Mouse (Mus musculus) kidney, embryonic 16.5 days (tissue): ENCODE measurements at regions not wholly inside any gene's neighbourhood (a gene's known extent, or its start where the extent isn't known, plus 50 kb on each side); places are given as distances from the start of the nearest gene placed in this dataset.
"Not testable (repeated sequence)": the region's sequence is repeated elsewhere in the genome, so short reads cannot be mapped to it uniquely, and the experiment has no call there.

Source experiments
- ATAC-seq: fragments of 200-750 bp; cut with Nextera tagmentation; 2 replicates; pipeline ENCODE4 v1.8.0; 2017; ENCODE audit warnings: moderate TSS enrichment; ENCODE audit not compliant: low FRiP score, low TSS enrichment
- H3K27ac ChIP-seq: fragments of 300-500 bp; sonication (generic); 2 replicates; pipeline ENCODE4 v1.5.1; 2014; ENCODE audit warnings: low read length
- H3K27me3 ChIP-seq: fragments of 300-500 bp; sonication (generic); 2 replicates; pipeline ENCODE4 v1.6.1; 2014; ENCODE audit warnings: low read length, control low read depth, mixed read lengths; ENCODE audit not compliant: insufficient read depth
- H3K36me3 ChIP-seq: fragments of 300-500 bp; sonication (generic); 2 replicates; pipeline ENCODE4 v1.6.1; 2014; ENCODE audit warnings: low read length, control low read depth, mixed read lengths; ENCODE audit not compliant: insufficient read depth
- H3K4me1 ChIP-seq: fragments of 300-500 bp; sonication (generic); 2 replicates; pipeline ENCODE4 v1.6.1; 2014; ENCODE audit warnings: low read length, control low read depth, mixed read lengths; ENCODE audit not compliant: insufficient read depth
- H3K4me2 ChIP-seq: fragments of 300-500 bp; sonication (generic); replicated peaks from 2 replicates; pipeline ENCODE4 v1.6.1; 2014; ENCODE audit warnings: low read depth, low read length
- H3K4me3 ChIP-seq: fragments of 300-500 bp; sonication (generic); 2 replicates; pipeline ENCODE4 v1.5.1; 2014; ENCODE audit warnings: mild to moderate bottlenecking, low read length
- H3K9ac ChIP-seq: fragments of 300-500 bp; sonication (generic); replicated peaks from 2 replicates; pipeline ENCODE4 v1.6.1; 2014; ENCODE audit warnings: low read length
- H3K9me3 ChIP-seq: fragments of 300-500 bp; sonication (generic); 2 replicates; pipeline ENCODE4 v1.6.1; 2016; ENCODE audit warnings: low read length, control low read depth
- WGBS: fragments of 180-500 bp; shearing (Covaris S2); extraction: QIAGEN DNeasy Blood & Tissue Kit; methylation state at CpG from one replicate; pipeline ENCODE4 v1.1.7; 2014; 5-methylcytosine and 5-hydroxymethylcytosine counted together

GRCm38 (mm10) chr13:69129056-69129620, 129.8 kb upstream of the Adcy2 start:
- Histone ChIP-seq H3K27me3 (no peaks in the 10 kb centered on the region), H3K9ac (no peak overlapping the region), H3K9me3 (no peaks in the 10 kb centered on the region), H3K4me2 (no peak overlapping the region), H3K4me1 (no peaks in the 10 kb centered on the region), H3K36me3 (no peaks in the 10 kb centered on the region), H3K27ac (no peak overlapping the region), H3K4me3 (no peak overlapping the region)
- no peak for ATAC-seq
- WGBS: 86% methylated on average over 8 of the region's 8 CpGs

GRCm38 (mm10) chr13:69127522-69127921, 128.2 kb upstream of the Adcy2 start:
- Histone ChIP-seq H3K4me3 (no peak overlapping the region), H3K36me3 (no peaks in the 10 kb centered on the region), H3K27me3 (no peaks in the 10 kb centered on the region), H3K4me2 (no peak overlapping the region), H3K9me3 (no peaks in the 10 kb centered on the region), H3K27ac (no peak overlapping the region), H3K4me1 (no peaks in the 10 kb centered on the region), H3K9ac (no peak overlapping the region)
- WGBS: 52% methylated on average over 3 of the region's 3 CpGs
- no peak for ATAC-seq

- not testable (repeated sequence) for H3K36me3 ChIP-seq, H3K4me1 ChIP-seq, H3K4me2 ChIP-seq, H3K4me3 ChIP-seq, H3K9ac ChIP-seq, H3K27me3 ChIP-seq, H3K27ac ChIP-seq, H3K9me3 ChIP-seq
- 96% methylated on average over 8 of the region's 8 CpGs for WGBS
- peak; percentile 49; the same call in 1 of the 2 replicates for ATAC-seq
Measured at GRCm38 (mm10) chr13:69118743-69119142, 119.4 kb upstream of the Adcy2 start.

GRCm38 (mm10) chr13:69109168-69109567, 109.8 kb upstream of the Adcy2 start:
- 63% methylated on average over 2 of the region's 2 CpGs for WGBS
- H3K27me3 ChIP-seq: no peaks in the 10 kb centered on the region
- H3K9ac ChIP-seq: no peak overlapping the region
- no peaks in the 10 kb centered on the region for H3K9me3 ChIP-seq
- no peak overlapping the region for H3K4me3 ChIP-seq
- no peak overlapping the region for H3K4me2 ChIP-seq
- ATAC-seq: no peak
- H3K27ac ChIP-seq: no peak overlapping the region
- no peaks in the 10 kb centered on the region for H3K36me3 ChIP-seq
- no peaks in the 10 kb centered on the region for H3K4me1 ChIP-seq

GRCm38 (mm10) chr13:69086613-69087012, 87.3 kb upstream of the Adcy2 start:
- no peak overlapping the region for H3K4me3 ChIP-seq
- no peaks in the 10 kb centered on the region for H3K36me3 ChIP-seq
- ATAC-seq: peak; percentile 70; the same call in 1 of the 2 replicates
- no peaks in the 10 kb centered on the region for H3K9me3 ChIP-seq
- H3K4me1 ChIP-seq: no peaks in the 10 kb centered on the region
- no peaks in the 10 kb centered on the region for H3K27me3 ChIP-seq
- H3K4me2 ChIP-seq: no peak overlapping the region
- H3K9ac ChIP-seq: no peak overlapping the region
- 42% methylated on average over 1 of the region's 1 CpGs for WGBS
- H3K27ac ChIP-seq: no peak overlapping the region

- Histone ChIP-seq H3K9me3 (no peaks in the 10 kb centered on the region), H3K9ac (no peak overlapping the region), H3K36me3 (no peaks in the 10 kb centered on the region), H3K27me3 (no peaks in the 10 kb centered on the region), H3K27ac (no peak overlapping the region), H3K4me3 (no peak overlapping the region), H3K4me1 (no peaks in the 10 kb centered on the region), H3K4me2 (no peak overlapping the region)
- no peak for ATAC-seq
Measured at GRCm38 (mm10) chr13:69070336-69070735, 71.0 kb upstream of the Adcy2 start.

GRCm38 (mm10) chr13:69069817-69070216, 70.5 kb upstream of the Adcy2 start:
- no peaks in the 10 kb centered on the region for H3K9me3 ChIP-seq
- no peak overlapping the region for H3K9ac ChIP-seq
- no peaks in the 10 kb centered on the region for H3K36me3 ChIP-seq
- H3K27ac ChIP-seq: no peak overlapping the region
- no peak for ATAC-seq
- no peaks in the 10 kb centered on the region for H3K27me3 ChIP-seq
- no peaks in the 10 kb centered on the region for H3K4me1 ChIP-seq
- WGBS: 84% methylated on average over 3 of the region's 3 CpGs
- H3K4me2 ChIP-seq: no peak overlapping the region
- H3K4me3 ChIP-seq: no peak overlapping the region

GRCm38 (mm10) chr13:69066636-69067035, 67.3 kb upstream of the Adcy2 start:
- 90% methylated on average over 2 of the region's 2 CpGs for WGBS

GRCm38 (mm10) chr13:69065285-69065684, 65.9 kb upstream of the Adcy2 start:
- no peaks in the 10 kb centered on the region for H3K27me3 ChIP-seq
- WGBS: 78% methylated on average over 8 of the region's 8 CpGs
- no peaks in the 10 kb centered on the region for H3K36me3 ChIP-seq
- H3K9me3 ChIP-seq: no peaks in the 10 kb centered on the region
- H3K9ac ChIP-seq: no peak overlapping the region
- H3K4me1 ChIP-seq: no peaks in the 10 kb centered on the region
- no peak overlapping the region for H3K4me2 ChIP-seq
- no peak for ATAC-seq
- no peak overlapping the region for H3K27ac ChIP-seq
- H3K4me3 ChIP-seq: no peak overlapping the region

More at GRCm38 (mm10) chr13:69066636-69067035, 67.3 kb upstream of the Adcy2 start:
- Histone ChIP-seq H3K4me1 (no peaks in the 10 kb centered on the region), H3K27me3 (no peaks in the 10 kb centered on the region), H3K4me2 (no peak overlapping the region), H3K9ac (no peak overlapping the region), H3K36me3 (no peaks in the 10 kb centered on the region), H3K4me3 (no peak overlapping the region), H3K9me3 (no peaks in the 10 kb centered on the region), H3K27ac (no peak overlapping the region)
- ATAC-seq: no peak

GRCm38 (mm10) chr13:69062692-69063233, 63.4 kb upstream of the Adcy2 start:
- Histone ChIP-seq H3K36me3 (no peaks in the 10 kb centered on the region), H3K9me3 (no peaks in the 10 kb centered on the region), H3K4me3 (no peak overlapping the region), H3K27ac (no peak overlapping the region), H3K4me2 (no peak overlapping the region), H3K27me3 (no peaks in the 10 kb centered on the region), H3K9ac (no peak overlapping the region), H3K4me1 (no peaks in the 10 kb centered on the region)
- ATAC-seq: no peak
- WGBS: 81% methylated on average over 3 of the region's 3 CpGs
